Mouse (Mus musculus): ENCODE data around the gene Morc3. TPM values are rescaled to one million over a fixed set of nuclear protein-coding genes. Genes with fewer than 3 reads are reported as not detected.

Morc3 gene
- polyA plus RNA-seq, 1 experiment from 2014 or later: 34.5 TPM

- Histone ChIP-seq H3K4me3 (replicated peaks) (no peak overlapping the region), H3K9ac (no peak overlapping the region), H3K4me2 (peak overlapping the region; percentile 82), H3K27me3 (replicated peaks) (no peaks in the 10 kb centered on the region), H3K36me3 (no peaks in the 10 kb centered on the region), H3K9me3 (no peaks in the 10 kb centered on the region), H3K27ac (no peak overlapping the region), H3K4me1 (peaks cover 18% of the 10 kb centered on the region)
- no peak for ATAC-seq (ENCODE audit: insufficient read depth, low FRiP score, low read depth)
- WGBS: 89% methylated on average over 2 of the region's 2 CpGs
Measured at GRCm38 (mm10) chr16:93834076-93834475, 2.2 kb downstream of the Morc3 start.

- no peaks in the 10 kb centered on the region for H3K27me3 ChIP-seq (replicated peaks)
- no peaks in the 10 kb centered on the region for H3K36me3 ChIP-seq
- WGBS: 85% methylated on average over 1 of the region's 1 CpGs
- no peaks in the 10 kb centered on the region for H3K9me3 ChIP-seq
- H3K9ac ChIP-seq: no peak overlapping the region
- peaks cover 9% of the 10 kb centered on the region; the same call in 1 of the 2 replicates for H3K4me1 ChIP-seq
- no peak for ATAC-seq (ENCODE audit: insufficient read depth, low FRiP score, low read depth)
- H3K4me2 ChIP-seq: no peak overlapping the region
- no peak overlapping the region for H3K4me3 ChIP-seq (replicated peaks)
- H3K27ac ChIP-seq: no peak overlapping the region
Measured at GRCm38 (mm10) chr16:93839049-93839448, 7.1 kb downstream of the Morc3 start.

- no peaks in the 10 kb centered on the region for H3K4me1 ChIP-seq
- H3K27me3 ChIP-seq (replicated peaks): no peaks in the 10 kb centered on the region
- H3K36me3 ChIP-seq: peaks cover 49% of the 10 kb centered on the region
- H3K9me3 ChIP-seq: no peaks in the 10 kb centered on the region
- H3K4me3 ChIP-seq (replicated peaks): no peak overlapping the region
- H3K9ac ChIP-seq: no peak overlapping the region
- H3K27ac ChIP-seq: no peak overlapping the region
- ATAC-seq (ENCODE audit: insufficient read depth, low FRiP score, low read depth): no peak
- 92% methylated on average over 3 of the region's 3 CpGs for WGBS
- H3K4me2 ChIP-seq: no peak overlapping the region
Measured at GRCm38 (mm10) chr16:93850527-93850926, 18.6 kb downstream of the Morc3 start.

GRCm38 (mm10) chr16:93859967-93860366, 28.0 kb downstream of the Morc3 start:
- Histone ChIP-seq H3K27ac (no peak overlapping the region), H3K9me3 (no peaks in the 10 kb centered on the region), H3K27me3 (replicated peaks) (no peaks in the 10 kb centered on the region), H3K4me3 (replicated peaks) (no peak overlapping the region), H3K4me2 (no peak overlapping the region), H3K9ac (no peak overlapping the region), H3K36me3 (peaks cover 46% of the 10 kb centered on the region), H3K4me1 (no peaks in the 10 kb centered on the region)
- ATAC-seq (ENCODE audit: insufficient read depth, low FRiP score, low read depth): no peak
- 87% methylated on average over 4 of the region's 4 CpGs for WGBS

GRCm38 (mm10) chr16:93860686-93861085, 28.8 kb downstream of the Morc3 start:
- no peak overlapping the region for H3K4me2 ChIP-seq
- H3K27ac ChIP-seq: no peak overlapping the region
- no peaks in the 10 kb centered on the region for H3K27me3 ChIP-seq (replicated peaks)
- H3K4me1 ChIP-seq: no peaks in the 10 kb centered on the region
- H3K9ac ChIP-seq: no peak overlapping the region
- no peak for ATAC-seq (ENCODE audit: insufficient read depth, low FRiP score, low read depth)
- H3K9me3 ChIP-seq: no peaks in the 10 kb centered on the region
- H3K36me3 ChIP-seq: peaks cover 47% of the 10 kb centered on the region
- H3K4me3 ChIP-seq (replicated peaks): no peak overlapping the region

- WGBS: 78% methylated on average over 13 of the region's 13 CpGs
- Histone ChIP-seq H3K9me3 (no peaks in the 10 kb centered on the region), H3K4me1 (no peaks in the 10 kb centered on the region), H3K4me3 (replicated peaks) (no peak overlapping the region), H3K27me3 (replicated peaks) (no peaks in the 10 kb centered on the region), H3K27ac (no peak overlapping the region), H3K4me2 (no peak overlapping the region), H3K36me3 (peaks cover 55% of the 10 kb centered on the region), H3K9ac (no peak overlapping the region)
- ATAC-seq (ENCODE audit: insufficient read depth, low FRiP score, low read depth): no peak
Measured at GRCm38 (mm10) chr16:93874841-93875240, 42.9 kb downstream of the Morc3 start.

GRCm38 (mm10) chr16:93877612-93878380, 45.9 kb downstream of the Morc3 start:
- Histone ChIP-seq H3K27me3 (replicated peaks) (no peaks in the 10 kb centered on the region), H3K4me2 (no peak overlapping the region), H3K4me1 (no peaks in the 10 kb centered on the region), H3K9ac (no peak overlapping the region), H3K4me3 (replicated peaks) (no peak overlapping the region), H3K9me3 (no peaks in the 10 kb centered on the region), H3K27ac (no peak overlapping the region), H3K36me3 (peaks cover 35% of the 10 kb centered on the region)
- no peak for ATAC-seq (ENCODE audit: insufficient read depth, low FRiP score, low read depth)
- 83% methylated on average over 6 of the region's 6 CpGs for WGBS

GRCm38 (mm10) chr16:93883423-93884085, 51.6 kb downstream of the Morc3 start, which contains the start of gene Chaf1b:
Gene Chaf1b (plus strand): TSS chr16:93883901.
- peak within 1 kb of the TSS; percentile 84 for H3K9ac ChIP-seq
- H3K36me3 ChIP-seq: 0 out of 2 replicates have a peak, but pooled peaks cover 4% of the 10 kb centered on the region
- WGBS: under 1% methylated on average over 54 of the region's 54 CpGs
- H3K27me3 ChIP-seq (replicated peaks): no peaks in the 10 kb centered on the region
- peak within 1 kb of the TSS; percentile 95 for H3K4me3 ChIP-seq (replicated peaks)
- peak within 1 kb of the TSS; percentile 95 for H3K4me2 ChIP-seq
- peak within 1 kb of the TSS; percentile 16; the same call in 1 of the 2 replicates for H3K27ac ChIP-seq
- peaks cover 6% of the 10 kb centered on the region; the same call in 1 of the 2 replicates for H3K4me1 ChIP-seq
- peak; percentile 93 for ATAC-seq (ENCODE audit: insufficient read depth, low FRiP score, low read depth)
- no peaks in the 10 kb centered on the region for H3K9me3 ChIP-seq

GRCm38 (mm10) chr16:93884086-93884721, 52.3 kb downstream of the Morc3 start:
- Histone ChIP-seq H3K4me3 (replicated peaks) (peak overlapping the region; percentile 95), H3K27ac (peak overlapping the region; percentile 16; the same call in 1 of the 2 replicates), H3K36me3 (0 out of 2 replicates have a peak, but pooled peaks cover 4% of the 10 kb centered on the region), H3K9me3 (no peaks in the 10 kb centered on the region), H3K9ac (peak overlapping the region; percentile 84), H3K27me3 (replicated peaks) (no peaks in the 10 kb centered on the region), H3K4me1 (peaks cover 6% of the 10 kb centered on the region; the same call in 1 of the 2 replicates), H3K4me2 (peak overlapping the region; percentile 95)
- under 1% methylated on average over 43 of the region's 43 CpGs for whole genome bisulfite sequencing
- ATAC-seq (ENCODE audit: insufficient read depth, low FRiP score, low read depth): peak; percentile 41

GRCm38 (mm10) chr16:93884722-93885113, 52.8 kb downstream of the Morc3 start:
- Histone ChIP-seq H3K4me1 (peaks cover 6% of the 10 kb centered on the region; the same call in 1 of the 2 replicates), H3K9ac (peak overlapping the region; percentile 84; the same call in 1 of the 2 replicates), H3K27me3 (replicated peaks) (no peaks in the 10 kb centered on the region), H3K36me3 (0 out of 2 replicates have a peak, but pooled peaks cover 4% of the 10 kb centered on the region), H3K4me2 (peak overlapping the region; percentile 95), H3K9me3 (no peaks in the 10 kb centered on the region), H3K27ac (no peak overlapping the region), H3K4me3 (replicated peaks) (peak overlapping the region; percentile 95)
- 43% methylated on average over 5 of the region's 5 CpGs for WGBS
- ATAC-seq (ENCODE audit: insufficient read depth, low FRiP score, low read depth): no peak

GRCm38 (mm10) chr16:93888481-93888880, 56.6 kb downstream of the Morc3 start:
- no peak overlapping the region for H3K4me2 ChIP-seq
- no peak overlapping the region for H3K4me3 ChIP-seq (replicated peaks)
- H3K36me3 ChIP-seq: peaks cover 14% of the 10 kb centered on the region; the same call in 1 of the 2 replicates
- ATAC-seq (ENCODE audit: insufficient read depth, low FRiP score, low read depth): no peak
- H3K27ac ChIP-seq: no peak overlapping the region
- H3K9ac ChIP-seq: no peak overlapping the region
- H3K27me3 ChIP-seq (replicated peaks): no peaks in the 10 kb centered on the region
- H3K4me1 ChIP-seq: no peaks in the 10 kb centered on the region
- 88% methylated on average over 6 of the region's 6 CpGs for WGBS
- no peaks in the 10 kb centered on the region for H3K9me3 ChIP-seq

All from stomach, embryonic 15.5 days (tissue).